Mouse (Mus musculus) G1E-ER4 (cell line): ENCODE data around the gene Rdh7. TPM values are rescaled to one million over a fixed set of nuclear protein-coding genes. Genes with fewer than 3 reads are reported as not detected.

Experiments
- GATA1 ChIP-seq: IDR thresholded peaks from one replicate; pipeline ENCODE4 v1.8.0; 2012; ENCODE audit warnings: low read length, inconsistent platforms
- polyA plus RNA-seq: library from polyadenylated mRNA; stranded (reverse); fragments of >175 nt; gene quantifications from 2 replicates; pipeline ENCODE4 v1.2.3, GENCODE M21; 2012

Rdh7 gene
- not detected in 2 replicates for polyA plus RNA-seq

GRCm38 (mm10) chr10:127888605-127889004 is at the start of gene Rdh7:
Gene Rdh7, minus strand, starts transcription at chr10:127888817.
- TF ChIP-seq GATA1 = no peak

DNA sequence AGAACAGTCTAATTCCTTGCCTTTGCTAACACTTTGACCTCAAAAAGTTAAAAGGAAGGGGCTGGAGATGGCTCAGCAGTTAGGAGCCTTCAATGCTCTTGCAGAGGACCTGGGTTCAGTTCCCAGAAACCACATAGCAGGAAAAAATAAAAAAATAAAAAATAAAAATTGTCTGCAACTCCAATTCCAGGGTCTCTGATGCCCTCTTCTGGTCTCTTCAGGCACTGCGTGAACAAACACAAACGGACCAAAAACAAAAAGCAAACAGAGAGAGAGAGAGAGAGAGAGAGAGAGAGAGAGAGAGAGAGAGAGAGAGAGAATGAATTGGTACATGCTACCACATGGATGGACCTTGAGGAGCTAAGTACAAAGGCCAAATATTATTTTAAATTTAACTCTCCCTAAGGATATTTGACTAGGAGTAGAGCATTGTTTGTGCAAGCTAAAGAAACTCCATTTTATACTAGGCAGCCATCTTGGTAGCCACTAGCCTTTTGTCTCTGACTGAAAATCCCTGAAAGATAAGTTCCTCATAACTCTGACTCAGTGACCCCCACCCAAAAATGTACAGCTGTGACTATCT is 48.9 kb upstream of the Rdh7 start:
- TF ChIP-seq GATA1 = no peak

DNA sequence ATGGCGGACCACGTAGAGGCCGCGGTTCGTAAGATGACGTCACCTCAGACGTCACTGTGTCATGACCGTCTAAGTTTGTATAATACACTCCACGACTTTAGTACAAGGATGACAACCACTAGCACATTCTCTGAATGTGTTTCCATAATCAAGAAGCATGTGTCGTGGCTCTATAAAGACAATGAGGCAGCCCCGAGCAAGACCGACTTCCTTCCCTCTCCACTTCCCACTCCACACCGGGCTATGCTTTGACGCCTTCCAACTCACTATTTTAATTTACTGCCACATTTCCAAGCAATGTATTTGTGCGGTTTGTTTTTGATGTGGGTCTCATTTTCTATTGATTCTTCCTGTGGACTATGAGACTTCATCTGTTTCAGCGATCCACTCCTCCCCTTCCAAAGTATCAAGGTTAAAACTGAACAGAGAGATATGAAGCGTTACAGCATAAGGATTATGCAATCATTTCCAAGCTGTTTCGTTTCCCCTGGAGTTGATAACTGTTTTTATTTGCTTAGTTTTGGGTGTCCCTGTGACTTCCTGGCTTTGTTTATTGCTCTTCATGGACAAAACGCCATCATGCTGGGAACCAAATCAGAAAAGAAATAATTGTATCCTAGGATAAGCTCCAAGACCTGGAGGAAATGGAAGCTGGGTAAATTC is 48.3 kb upstream of the Rdh7 start:
- no peak for TF ChIP-seq GATA1

DNA sequence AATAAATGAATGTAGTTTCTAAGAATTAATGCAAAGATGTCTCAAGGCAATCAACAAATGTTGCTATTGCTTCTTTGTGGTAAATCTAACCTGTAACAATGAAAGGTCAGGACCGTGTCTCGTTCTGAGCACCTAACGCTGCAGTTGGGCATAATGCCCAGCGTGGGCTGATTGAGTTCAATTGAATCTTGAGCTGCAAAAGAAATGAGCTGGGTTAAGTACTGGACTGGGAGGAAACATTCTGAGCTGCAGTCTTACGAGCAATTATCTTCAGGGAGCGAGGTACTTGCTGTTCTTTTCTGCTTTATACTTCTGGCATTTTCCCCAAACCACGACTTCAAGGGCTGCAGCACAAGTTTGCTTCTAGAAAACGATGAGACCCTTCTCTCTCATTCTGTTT is 47.7 kb upstream of the Rdh7 start:
- no peak for TF ChIP-seq GATA1

GRCm38 (mm10) chr10:127932290-127932926 is 43.8 kb upstream of the Rdh7 start:
- no peak for TF ChIP-seq GATA1

GRCm38 (mm10) chr10:127927737-127928136 is 39.1 kb upstream of the Rdh7 start:
- TF ChIP-seq GATA1 = no peak

DNA sequence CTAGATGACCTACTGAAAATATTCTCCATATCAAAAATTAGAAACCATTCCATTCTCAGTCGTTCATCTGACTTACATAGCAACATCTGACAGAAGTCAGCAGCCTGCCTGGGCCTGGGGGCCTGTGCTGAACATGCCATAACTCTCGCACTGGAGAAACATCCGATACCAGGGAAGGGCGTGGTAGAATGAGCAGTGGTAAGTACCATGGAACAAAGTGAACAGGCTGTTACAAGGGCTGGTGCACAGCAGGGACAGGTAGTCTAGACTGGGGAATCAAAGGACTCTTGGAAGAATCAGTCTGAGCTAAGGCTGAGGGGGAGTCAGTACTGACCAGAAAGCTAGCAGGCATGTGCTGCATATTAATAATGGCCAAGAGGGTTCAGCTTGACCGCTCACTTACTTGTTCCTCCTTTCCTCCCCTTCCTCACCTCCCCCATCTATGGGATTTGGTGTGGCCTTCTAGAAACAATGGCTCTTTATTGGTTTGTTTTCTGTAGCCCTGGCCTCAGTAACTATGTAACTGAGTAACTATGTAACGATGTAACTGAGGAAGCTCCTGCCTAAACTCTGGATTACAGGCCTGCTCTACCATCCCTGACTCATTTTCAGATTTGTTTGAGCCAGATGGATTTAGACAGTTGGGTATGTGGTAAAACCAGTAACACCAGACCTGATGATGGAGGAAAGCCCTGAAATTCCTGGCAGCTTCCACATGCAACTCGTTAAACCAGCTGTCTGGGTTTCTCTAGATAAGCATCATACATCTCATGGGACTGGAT is 36.2 kb upstream of the Rdh7 start:
- no peak for TF ChIP-seq GATA1

GRCm38 (mm10) chr10:127923024-127923423 is 34.4 kb upstream of the Rdh7 start:
- no peak for TF ChIP-seq GATA1

GRCm38 (mm10) chr10:127922241-127922640 is 33.6 kb upstream of the Rdh7 start:
- TF ChIP-seq GATA1 = no peak

GRCm38 (mm10) chr10:127917651-127918050 is 29.0 kb upstream of the Rdh7 start:
- no peak for TF ChIP-seq GATA1

GRCm38 (mm10) chr10:127915578-127915977 is 27.0 kb upstream of the Rdh7 start:
- no peak for TF ChIP-seq GATA1

DNA sequence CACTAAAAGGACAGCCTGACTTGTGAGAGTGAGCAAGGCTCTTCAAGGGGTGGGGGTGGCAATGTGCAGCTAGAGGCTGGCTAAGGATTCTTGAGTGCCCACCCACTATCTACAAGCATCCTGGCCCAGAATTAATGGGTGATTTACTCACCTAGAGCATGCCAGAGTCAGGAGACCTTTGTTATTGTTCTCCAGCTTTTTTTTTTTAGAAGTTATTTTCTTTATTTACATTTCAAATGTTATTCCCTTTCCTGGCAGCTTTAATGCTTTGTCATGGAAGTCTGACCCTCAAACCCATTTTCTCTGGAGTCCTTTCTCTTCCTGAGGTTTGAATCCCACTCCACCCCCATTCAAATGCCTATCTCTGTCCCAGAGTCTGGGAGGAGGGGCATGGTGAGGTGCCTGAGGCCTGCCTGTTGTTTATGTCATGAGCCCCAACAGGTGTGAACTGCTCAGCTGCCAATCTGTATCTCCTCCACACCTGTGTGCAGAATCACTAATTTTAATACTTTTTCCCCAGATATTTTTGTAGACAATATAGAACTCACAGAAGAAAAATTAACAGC is 18.9 kb upstream of the Rdh7 start:
- no peak for TF ChIP-seq GATA1

DNA sequence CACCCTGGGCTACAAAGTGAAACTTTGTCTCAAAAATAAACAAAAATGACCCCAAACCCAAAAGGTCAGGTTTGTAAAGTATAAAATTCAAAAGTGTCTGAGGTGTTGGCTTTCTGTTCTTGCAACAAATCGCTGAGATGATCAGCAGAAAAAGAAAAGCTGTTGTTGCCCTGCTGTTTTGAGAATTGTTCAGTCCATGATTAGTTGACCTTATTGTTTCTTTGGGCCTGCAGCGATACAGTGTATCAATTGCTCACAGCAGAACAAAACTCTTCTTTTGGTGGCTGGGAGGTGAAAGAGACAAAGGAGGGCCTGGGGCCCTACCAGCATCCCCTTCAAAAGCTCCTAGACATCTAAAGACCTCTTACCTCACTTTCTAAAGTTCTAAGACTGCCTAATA is 17.5 kb upstream of the Rdh7 start:
- no peak for TF ChIP-seq GATA1

DNA sequence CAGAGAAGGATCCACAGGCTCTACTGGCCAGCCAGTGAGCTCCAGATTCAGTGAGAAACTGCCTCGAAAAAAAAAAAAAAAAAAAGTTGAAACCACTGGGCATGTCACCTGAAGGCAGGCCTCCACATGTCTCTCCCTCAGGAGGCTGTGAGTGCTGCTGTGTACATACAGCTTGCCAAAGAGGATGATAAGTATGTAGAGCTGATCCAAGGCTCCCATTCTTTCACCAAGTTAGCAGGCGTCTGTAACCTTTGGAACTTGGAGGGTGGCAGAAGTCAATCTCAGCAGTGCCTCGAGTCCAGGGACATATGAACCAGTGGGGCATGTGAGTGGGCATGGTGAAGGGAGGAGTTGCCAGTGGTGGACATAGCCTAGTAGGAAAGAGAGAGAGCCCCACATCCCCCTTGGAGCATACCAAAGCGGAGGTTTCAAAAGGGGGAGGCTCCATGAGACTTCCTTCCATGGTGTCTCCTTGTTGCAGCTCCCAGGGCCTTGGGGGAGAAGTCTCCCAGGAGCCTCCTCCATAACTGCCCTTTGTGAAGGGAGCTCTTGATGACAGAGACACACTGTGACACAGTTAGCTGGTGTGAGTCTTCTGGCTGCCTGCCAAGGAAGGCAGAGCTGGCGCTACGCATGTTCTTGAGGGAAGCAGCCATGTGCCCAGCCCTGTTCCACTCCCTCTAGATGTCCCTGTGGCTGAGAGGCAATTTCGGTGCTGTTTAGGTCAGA is 16.3 kb upstream of the Rdh7 start:
- no peak for TF ChIP-seq GATA1

GRCm38 (mm10) chr10:127903116-127903515 is 14.5 kb upstream of the Rdh7 start:
- TF ChIP-seq GATA1 = no peak
